Mouse (Mus musculus) neural tube, embryonic 10.5 days (tissue): Measurements from ENCODE around the gene Olfr904.

Experiments
- DNase-seq: peaks from one replicate; pipeline ENCODE4 v3.0.0-alpha.2; 2017; ENCODE audit warnings: low spot score; ENCODE audit errors: extremely low spot score

Olfr904 gene

GRCm38 (mm10) chr9:38462844-38463243 lies at the start of gene Olfr904:
Gene Olfr904 (plus strand): TSS chr9:38463144.
- DNase-seq = no peak

GRCm38 (mm10) chr9:38413502-38413901 lies 49.4 kb upstream of the Olfr904 start:
- DNase-seq = peak; percentile 19

- no peak for DNase-seq
Observed at GRCm38 (mm10) chr9:38423801-38424200, 39.1 kb upstream of the Olfr904 start.

GRCm38 (mm10) chr9:38427026-38427425 lies 35.9 kb upstream of the Olfr904 start:
- DNase-seq = no peak

GRCm38 (mm10) chr9:38429155-38429554 lies 33.8 kb upstream of the Olfr904 start, which contains the start of gene Olfr901:
Gene Olfr901 (plus strand): TSS chr9:38429455.
- no peak for DNase-seq

- no peak for DNase-seq
Observed at GRCm38 (mm10) chr9:38447352-38447751, 15.6 kb upstream of the Olfr904 start, which contains the start of gene Olfr902. Gene Olfr902 (plus strand): TSS chr9:38447652.

GRCm38 (mm10) chr9:38470807-38471206 lies 7.9 kb downstream of the Olfr904 start, which contains the start of gene Olfr905:
Gene Olfr905 (plus strand): TSS chr9:38471107.
- no peak for DNase-seq

- no peak for DNase-seq
Observed at GRCm38 (mm10) chr9:38486785-38487184, 23.8 kb downstream of the Olfr904 start, which contains the start of gene Olfr906. Gene Olfr906 (plus strand): TSS chr9:38487085.

- DNase-seq = no peak
Observed at GRCm38 (mm10) chr9:38495501-38495900, 32.6 kb downstream of the Olfr904 start, which contains the start of gene Olfr907. Gene Olfr907 (plus strand): TSS chr9:38495801.

GRCm38 (mm10) chr9:38512353-38512752 lies 49.4 kb downstream of the Olfr904 start:
- no peak for DNase-seq
